Mouse (Mus musculus) gastrocnemius, postnatal 14 days (tissue): ENCODE measurements around the gene Fam227b. TPM values are rescaled to one million over a fixed set of nuclear protein-coding genes. Genes with fewer than 3 reads are reported as not detected.

ENCODE experiments used
- DNase-seq: peaks from one replicate; pipeline ENCODE4 v3.0.0; 2021; ENCODE audit warnings: mixed read lengths
- intact Hi-C: fragments of 180-260 bp; cut with DNase I; formaldehyde crosslinking; loops from one replicate; pipeline ENCODE4 v1.15.1; 2025; ENCODE audit warnings: low total_unique reads
- total RNA-seq, 2 experiments: library from RNA; stranded (reverse); gene quantifications; 2 replicates each; pipeline ENCODE4 v1.2.3; 2021

Fam227b gene
- total RNA-seq, 2 experiments from 2014 or later = not detected

GRCm38 (mm10) chr2:126062876-126063275, 88.9 kb downstream of the Fam227b start:
- DNase-seq = no peak
- intact Hi-C loops = no loop called here

- DNase-seq = no peak
- intact Hi-C loops = no loop called here
Observed at GRCm38 (mm10) chr2:126061037-126061773, 90.6 kb downstream of the Fam227b start.

- DNase-seq = no peak
- intact Hi-C loops = no loop called here
Observed at GRCm38 (mm10) chr2:126060595-126060994, 91.2 kb downstream of the Fam227b start.

- intact Hi-C loops = no loop called here
Observed at GRCm38 (mm10) chr2:126053657-126054056, 98.1 kb downstream of the Fam227b start.

GRCm38 (mm10) chr2:126052749-126053557, 98.9 kb downstream of the Fam227b start:
- intact Hi-C loops = no loop called here

More at GRCm38 (mm10) chr2:126053657-126054056, 98.1 kb downstream of the Fam227b start:
- DNase-seq = no peak

GRCm38 (mm10) chr2:126045621-126046020, 106.2 kb downstream of the Fam227b start:
- intact Hi-C loops = no loop called here
- DNase-seq = no peak

More at GRCm38 (mm10) chr2:126052749-126053557, 98.9 kb downstream of the Fam227b start:
- no peak for DNase-seq

- intact Hi-C loops = no loop called here
- DNase-seq = no peak
Observed at GRCm38 (mm10) chr2:126042674-126043073, 109.1 kb downstream of the Fam227b start.

- intact Hi-C loops = no loop called here
- DNase-seq = no peak
Observed at GRCm38 (mm10) chr2:126041237-126041636, 110.6 kb downstream of the Fam227b start.

GRCm38 (mm10) chr2:126040651-126041050, 111.2 kb downstream of the Fam227b start:
- intact Hi-C loops = no loop called here
- DNase-seq = no peak

GRCm38 (mm10) chr2:126039414-126039891, 112.4 kb downstream of the Fam227b start:
- intact Hi-C loops = no loop called here
- peak; percentile 39 for DNase-seq

- intact Hi-C loops = no loop called here
Observed at GRCm38 (mm10) chr2:126038221-126039000, 113.4 kb downstream of the Fam227b start.

GRCm38 (mm10) chr2:126036121-126036520, 115.7 kb downstream of the Fam227b start:
- intact Hi-C loops = no loop called here
- no peak for DNase-seq

More at GRCm38 (mm10) chr2:126038221-126039000, 113.4 kb downstream of the Fam227b start:
- DNase-seq = no peak

- intact Hi-C loops = no loop called here
- DNase-seq = no peak
Observed at GRCm38 (mm10) chr2:126035013-126035770, 116.6 kb downstream of the Fam227b start.

GRCm38 (mm10) chr2:126034379-126035005, 117.3 kb downstream of the Fam227b start, which contains the start of gene Fgf7:
Fgf7 (plus strand) TSS chr2:126034658.
- peak; percentile 35 for DNase-seq
- intact Hi-C loops = no loop called here

GRCm38 (mm10) chr2:126033114-126033972, 118.5 kb downstream of the Fam227b start:
- intact Hi-C loops = no loop called here
- DNase-seq = no peak

GRCm38 (mm10) chr2:126031186-126031900, 120.5 kb downstream of the Fam227b start:
- no peak for DNase-seq
- intact Hi-C loops = no loop called here
